Mouse (Mus musculus): ENCODE data around the gene Faap24. TPM values are rescaled to one million over a fixed set of nuclear protein-coding genes. Genes with fewer than 3 reads are reported as not detected.

Gene Faap24
- total RNA-seq (2022) = 1 to 10 TPM in 1 of 4 experiments, under 1 TPM in 3; 0.48 to 1.1 (median 0.92) TPM

GRCm38 (mm10) chr7:35396542-35397168, at the start of gene Faap24, which contains the start of gene Cep89:
Gene Faap24, minus strand, starts transcription at chr7:35396836.
Gene Cep89, plus strand, starts transcription at chr7:35397035.
- DNase-seq (ENCODE audit: low spot score in 2 of 2) = peak; percentile 89 to 91

DNA sequence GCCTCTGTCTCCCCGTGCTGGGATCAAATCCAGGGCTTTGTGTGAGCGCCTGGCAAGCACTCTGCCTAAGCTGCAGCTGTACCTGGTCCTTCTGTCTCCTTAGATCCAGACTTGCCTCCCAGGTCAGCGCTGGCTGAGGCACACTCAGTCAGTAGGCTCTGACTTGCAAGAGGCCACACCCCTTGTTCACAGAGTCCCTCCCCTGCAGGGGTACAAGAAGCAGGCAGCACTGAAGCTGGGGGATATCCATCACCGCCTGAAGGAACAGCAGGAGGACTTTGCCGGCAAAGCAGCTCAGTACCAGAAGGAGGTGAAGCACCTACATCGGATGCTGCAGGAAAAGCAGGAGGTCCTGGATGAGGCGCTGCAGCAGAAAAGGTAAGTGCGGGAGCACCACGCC, 38.6 kb upstream of the Faap24 start:
- no peak for DNase-seq (ENCODE audit: low spot score in 2 of 2)

GRCm38 (mm10) chr7:35428146-35428545, 31.5 kb upstream of the Faap24 start:
- DNase-seq (ENCODE audit: low spot score in 2 of 2) = no peak

- no peak for DNase-seq (ENCODE audit: low spot score in 2 of 2)
Measured at GRCm38 (mm10) chr7:35423071-35423470, 26.4 kb upstream of the Faap24 start.

- no peak for DNase-seq (ENCODE audit: low spot score in 2 of 2)
Measured at GRCm38 (mm10) chr7:35416654-35416948, 20.0 kb upstream of the Faap24 start.

GRCm38 (mm10) chr7:35415801-35416653, 19.4 kb upstream of the Faap24 start:
- DNase-seq (ENCODE audit: low spot score in 2 of 2) = no peak

- DNase-seq (ENCODE audit: low spot score in 2 of 2) = no peak
Measured at GRCm38 (mm10) chr7:35415226-35415625, 18.6 kb upstream of the Faap24 start.

- no peak for DNase-seq (ENCODE audit: low spot score in 2 of 2)
Measured at GRCm38 (mm10) chr7:35401169-35401568, 4.5 kb upstream of the Faap24 start.

- DNase-seq (ENCODE audit: low spot score in 2 of 2) = no peak
Measured at GRCm38 (mm10) chr7:35395734-35396456, 741 bp downstream of the Faap24 start.

GRCm38 (mm10) chr7:35392935-35393334, 3.7 kb downstream of the Faap24 start:
- DNase-seq (ENCODE audit: low spot score in 2 of 2) = no peak

- no peak for DNase-seq (ENCODE audit: low spot score in 2 of 2)
Measured at GRCm38 (mm10) chr7:35388694-35389093, 7.9 kb downstream of the Faap24 start.

DNA sequence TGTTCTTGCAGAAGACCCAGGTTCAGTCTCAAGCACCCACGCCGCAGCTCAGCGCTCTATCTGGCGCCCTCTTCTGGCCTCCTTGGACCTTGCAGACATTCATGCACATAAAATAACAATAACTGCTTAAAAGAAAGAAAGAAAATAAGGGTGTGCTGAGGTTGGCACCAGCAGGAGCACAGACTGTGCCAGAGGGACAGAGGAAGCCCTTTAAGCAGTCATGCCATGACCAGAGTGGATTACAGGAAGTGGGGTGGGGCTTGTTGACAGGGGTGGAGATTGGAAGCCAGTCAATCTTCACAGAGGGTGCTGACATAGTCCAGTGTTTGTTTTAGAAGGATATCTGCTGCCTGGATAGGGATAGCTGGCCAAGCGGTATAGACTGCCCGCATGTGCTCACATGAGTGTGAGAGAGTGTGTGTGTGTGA, 10.1 kb downstream of the Faap24 start:
- DNase-seq (ENCODE audit: low spot score in 2 of 2) = no peak

GRCm38 (mm10) chr7:35382706-35383353, 13.8 kb downstream of the Faap24 start:
- DNase-seq (ENCODE audit: low spot score in 2 of 2) = no peak

- no peak for DNase-seq (ENCODE audit: low spot score in 2 of 2)
Measured at GRCm38 (mm10) chr7:35381861-35382260, 14.8 kb downstream of the Faap24 start.

DNA sequence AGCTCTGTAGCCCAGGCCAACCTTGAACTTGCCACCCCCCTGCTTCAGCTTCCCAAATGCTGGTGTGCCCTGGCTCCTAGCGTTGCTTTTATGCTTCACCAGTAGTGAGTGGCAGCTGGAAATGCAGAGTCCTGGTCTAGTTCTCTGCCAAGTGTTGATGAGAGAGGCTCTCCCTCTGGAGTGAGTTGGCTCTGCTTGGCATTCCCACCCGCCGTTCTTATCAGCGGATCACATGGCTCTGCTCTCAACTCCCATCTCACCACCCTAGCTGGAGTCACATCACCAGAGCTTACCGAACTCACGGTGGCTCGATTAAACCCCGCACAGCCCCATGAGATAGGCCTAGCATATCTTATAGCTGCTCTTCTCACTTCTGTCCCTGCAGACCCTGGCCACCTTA, 16.3 kb downstream of the Faap24 start:
- DNase-seq (ENCODE audit: low spot score in 2 of 2) = no peak

GRCm38 (mm10) chr7:35379492-35380119, 17.0 kb downstream of the Faap24 start:
- DNase-seq (ENCODE audit: low spot score in 2 of 2) = no peak

- DNase-seq (ENCODE audit: low spot score in 2 of 2) = no peak
Measured at GRCm38 (mm10) chr7:35376623-35377022, 20.0 kb downstream of the Faap24 start.

DNA sequence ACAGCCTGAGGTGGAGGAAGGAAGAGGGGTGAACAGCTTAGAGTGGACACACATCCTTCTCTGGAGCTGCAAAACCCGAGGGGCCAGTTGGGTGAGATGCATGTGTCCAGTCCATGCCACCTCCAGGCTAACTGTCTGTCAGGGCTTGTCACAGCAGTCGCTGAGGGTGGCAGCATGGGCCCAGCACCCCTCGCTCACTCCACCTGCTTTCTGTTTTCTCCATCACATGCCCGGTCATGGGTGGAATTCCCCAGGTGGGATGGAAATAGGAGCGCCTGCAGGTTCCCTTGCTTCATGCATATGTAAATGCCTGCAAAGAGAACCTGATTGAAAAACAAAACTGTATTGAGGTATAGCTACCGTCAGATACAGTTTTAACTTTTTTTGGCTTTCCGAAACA, 22.4 kb downstream of the Faap24 start:
- DNase-seq (ENCODE audit: low spot score in 2 of 2) = no peak

- DNase-seq (ENCODE audit: low spot score in 2 of 2) = no peak
Measured at GRCm38 (mm10) chr7:35373146-35373989, 23.3 kb downstream of the Faap24 start.

DNA sequence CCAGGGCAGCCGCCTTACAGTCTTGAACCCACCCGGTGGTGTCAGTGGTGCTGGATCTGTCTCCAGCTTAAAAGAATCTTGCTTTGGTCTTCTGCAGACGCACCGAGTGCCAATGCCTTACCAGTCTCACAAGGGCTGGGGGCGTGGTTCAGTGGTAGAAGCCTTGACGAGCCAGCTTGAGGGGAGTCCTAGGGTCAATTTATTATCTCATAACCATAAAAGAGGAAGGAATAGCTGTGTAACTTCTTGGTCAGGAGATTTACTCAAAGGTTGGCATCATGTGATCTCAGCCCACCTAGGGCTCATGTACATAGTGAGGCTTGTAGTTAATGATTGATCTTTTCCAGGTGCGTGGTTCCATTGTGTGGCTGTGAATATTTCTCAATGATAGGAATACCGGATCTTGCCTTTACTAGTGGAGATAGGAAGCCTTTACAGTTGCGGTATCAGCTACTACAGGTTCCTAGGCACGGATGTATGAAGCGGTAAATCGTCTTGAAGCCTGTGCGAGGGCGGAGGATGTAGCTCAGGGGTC, 24.1 kb downstream of the Faap24 start:
- DNase-seq (ENCODE audit: low spot score in 2 of 2) = no peak
